Mouse (Mus musculus) intestine, embryonic 16.5 days (tissue): ENCODE data around the gene Rora. TPM values are rescaled to one million over a fixed set of nuclear protein-coding genes. Genes with fewer than 3 reads are reported as not detected.

Experiments
- ATAC-seq: fragments of 200-750 bp; cut with Nextera tagmentation; 2 replicates; pipeline ENCODE4 v1.8.0; 2017; ENCODE audit warnings: moderate TSS enrichment, moderate library complexity
- H3K27ac ChIP-seq: fragments of 300-500 bp; sonication (generic); 2 replicates; pipeline ENCODE4 v1.5.1; 2014; ENCODE audit warnings: mild to moderate bottlenecking, low read length
- H3K27me3 ChIP-seq: fragments of 300-500 bp; sonication (generic); replicated peaks from 2 replicates; pipeline ENCODE4 v1.6.1; 2014; ENCODE audit warnings: low read length, control low read depth, mixed read lengths; ENCODE audit not compliant: control insufficient read depth, insufficient read depth
- H3K36me3 ChIP-seq: fragments of 300-500 bp; sonication (generic); 2 replicates; pipeline ENCODE4 v1.6.1; 2014; ENCODE audit warnings: low read length, control low read depth; ENCODE audit not compliant: control insufficient read depth, insufficient read depth
- H3K4me1 ChIP-seq: fragments of 300-500 bp; sonication (generic); 2 replicates; pipeline ENCODE4 v1.6.1; 2014; ENCODE audit warnings: low read length, control low read depth, mixed read lengths; ENCODE audit not compliant: control insufficient read depth, insufficient read depth
- H3K4me2 ChIP-seq: fragments of 300-500 bp; sonication (generic); 2 replicates; pipeline ENCODE4 v1.6.1; 2014; ENCODE audit warnings: low read depth, low read length, control low read depth
- H3K4me3 ChIP-seq: fragments of 300-500 bp; sonication (generic); 2 replicates; pipeline ENCODE4 v1.5.1; 2014; ENCODE audit warnings: mild to moderate bottlenecking, low read length
- H3K9ac ChIP-seq: fragments of 300-500 bp; sonication (generic); 2 replicates; pipeline ENCODE4 v1.6.1; 2014; ENCODE audit warnings: low read depth, low read length
- H3K9me3 ChIP-seq: fragments of 300-500 bp; sonication (generic); 2 replicates; pipeline ENCODE4 v1.6.1; 2016; ENCODE audit warnings: low read length, control low read depth; ENCODE audit not compliant: control insufficient read depth
- WGBS: fragments of 180-500 bp; shearing (Covaris S2); extraction: QIAGEN DNeasy Blood & Tissue Kit; methylation state at CpG from one replicate; pipeline ENCODE4 v1.1.7; 2014; 5-methylcytosine and 5-hydroxymethylcytosine counted together
- polyA plus RNA-seq: library from polyadenylated mRNA; unstranded; fragments of >200 nt; fragmentation: Nextera tagmentation; extraction: Ambion mirVana; gene quantifications from 2 replicates; pipeline ENCODE4 v1.2.1, GENCODE M21; 2015

Gene Rora
- polyA plus RNA-seq, 1 experiment from 2014 or later = 4.5 TPM

DNA sequence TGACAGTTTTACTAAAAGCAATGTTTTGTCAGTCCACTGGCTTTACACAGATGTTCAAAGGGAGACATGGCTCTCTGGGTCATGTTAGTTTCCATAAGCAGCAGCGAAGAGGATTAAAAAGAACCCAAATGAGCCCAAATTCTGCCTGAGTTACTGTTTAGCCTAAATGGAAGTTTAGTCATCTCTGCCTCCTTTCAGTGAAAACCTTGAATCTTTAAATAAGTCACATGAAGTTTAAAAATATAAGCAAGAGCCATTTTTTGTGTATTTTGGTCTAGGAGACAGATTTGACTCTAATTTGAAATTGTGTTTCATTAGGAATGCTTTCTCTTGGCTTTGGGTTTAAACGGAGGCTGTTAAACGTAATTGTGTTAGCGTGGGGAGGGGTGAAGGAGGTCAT is 79.3 kb downstream of the Rora start:
- Histone ChIP-seq H3K9ac (no peak overlapping the region), H3K27ac (no peak overlapping the region), H3K9me3 (no peaks in the 10 kb centered on the region), H3K4me3 (no peak overlapping the region), H3K36me3 (no peaks in the 10 kb centered on the region), H3K27me3 (no peaks in the 10 kb centered on the region), H3K4me2 (no peak overlapping the region), H3K4me1 (no peaks in the 10 kb centered on the region)
- 83% methylated on average over 4 of the region's 4 CpGs for whole genome bisulfite sequencing
- no peak for ATAC-seq

DNA sequence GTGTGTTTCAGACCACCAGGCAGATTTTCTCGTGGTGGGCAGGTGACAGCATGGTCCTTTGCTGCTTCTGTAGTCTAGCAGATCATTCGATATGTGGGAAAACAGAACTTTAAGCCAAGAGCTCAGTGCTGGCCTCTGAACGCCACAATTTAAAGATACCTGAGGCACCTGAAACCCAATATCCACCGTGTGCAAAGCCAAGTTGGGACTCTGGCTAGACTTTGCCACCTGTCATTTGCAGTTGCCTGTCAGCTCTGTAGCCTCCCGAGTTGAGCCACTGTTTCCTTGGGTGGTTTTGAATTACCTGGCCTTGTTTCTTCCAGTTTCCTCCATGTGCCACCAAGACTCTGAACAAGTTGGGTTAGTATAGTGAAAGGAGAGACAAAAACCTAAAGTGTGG is 82.3 kb downstream of the Rora start:
- 84% methylated on average over 5 of the region's 5 CpGs for WGBS
- Histone ChIP-seq H3K9me3 (no peaks in the 10 kb centered on the region), H3K36me3 (no peaks in the 10 kb centered on the region), H3K4me1 (no peaks in the 10 kb centered on the region), H3K27ac (no peak overlapping the region), H3K4me2 (no peak overlapping the region), H3K9ac (no peak overlapping the region), H3K4me3 (no peak overlapping the region), H3K27me3 (no peaks in the 10 kb centered on the region)
- no peak for ATAC-seq

DNA sequence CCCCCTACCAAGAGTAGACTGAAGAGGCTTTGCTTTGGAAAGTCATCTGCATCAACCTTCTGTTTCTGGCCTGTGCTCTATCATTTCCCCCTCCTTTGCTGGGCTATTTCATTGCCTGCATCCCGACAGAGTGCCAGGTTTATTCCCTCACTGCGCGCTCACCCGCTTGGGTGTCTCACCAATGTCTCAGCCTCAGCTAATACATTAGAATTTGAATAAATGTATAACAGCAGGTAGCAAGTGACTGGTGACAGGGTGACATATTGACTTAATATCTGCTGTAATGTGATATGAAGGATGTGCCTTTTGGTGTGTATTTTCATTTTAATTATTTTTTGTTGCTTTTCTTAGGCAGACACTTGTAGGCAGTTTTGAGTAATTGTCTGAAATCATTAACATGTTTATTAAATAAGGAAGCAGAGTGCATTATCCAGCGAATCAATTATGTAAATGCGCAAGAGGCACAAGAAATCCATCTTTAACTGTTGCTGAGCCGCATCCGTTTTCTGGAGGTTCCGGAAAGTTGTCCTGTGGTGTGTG is 83.7 kb downstream of the Rora start:
- ATAC-seq = no peak

DNA sequence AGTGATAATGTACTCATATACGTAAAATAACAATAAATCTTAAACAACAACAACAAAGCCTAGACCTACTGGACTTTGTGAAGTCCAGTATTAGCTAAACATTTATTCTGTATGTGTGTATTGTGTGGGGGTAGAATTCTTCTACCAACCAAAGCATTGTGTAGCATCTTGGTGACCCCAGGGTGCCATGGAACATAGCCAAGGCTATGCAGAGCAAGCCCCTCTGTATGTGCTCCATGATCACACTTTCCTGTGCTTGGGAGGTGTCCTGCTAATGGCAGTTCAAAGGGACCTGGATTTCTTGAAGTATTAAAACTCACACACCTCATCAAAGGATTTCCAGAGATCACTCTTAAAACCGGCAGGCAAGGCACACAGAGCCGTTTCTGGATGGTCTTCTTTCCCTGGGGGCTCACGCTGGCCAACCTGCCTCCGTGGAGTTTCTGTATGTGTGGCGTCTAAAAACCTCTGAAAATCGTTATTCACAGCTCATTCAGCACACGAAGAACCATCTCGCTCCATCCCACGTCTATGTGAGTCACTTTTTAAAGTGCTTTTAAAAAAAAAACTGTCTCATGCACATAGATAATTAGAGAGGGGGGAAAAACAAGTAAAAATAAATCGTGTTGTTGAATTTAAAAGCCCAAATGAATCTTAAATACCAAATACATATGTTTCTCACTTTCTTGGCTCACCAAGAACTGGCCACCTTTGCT is 92.5 kb downstream of the Rora start:
- WGBS = 84% methylated on average over 11 of the region's 11 CpGs

More for the DNA sequence above, 83.7 kb downstream of the Rora start:
- H3K36me3 ChIP-seq = no peaks in the 10 kb centered on the region
- H3K4me2 ChIP-seq = no peak overlapping the region
- no peaks in the 10 kb centered on the region for H3K4me1 ChIP-seq
- H3K9ac ChIP-seq = no peak overlapping the region
- H3K9me3 ChIP-seq = no peaks in the 10 kb centered on the region
- no peaks in the 10 kb centered on the region for H3K27me3 ChIP-seq
- 79% methylated on average over 9 of the region's 9 CpGs for WGBS
- no peak overlapping the region for H3K4me3 ChIP-seq
- no peak overlapping the region for H3K27ac ChIP-seq

DNA sequence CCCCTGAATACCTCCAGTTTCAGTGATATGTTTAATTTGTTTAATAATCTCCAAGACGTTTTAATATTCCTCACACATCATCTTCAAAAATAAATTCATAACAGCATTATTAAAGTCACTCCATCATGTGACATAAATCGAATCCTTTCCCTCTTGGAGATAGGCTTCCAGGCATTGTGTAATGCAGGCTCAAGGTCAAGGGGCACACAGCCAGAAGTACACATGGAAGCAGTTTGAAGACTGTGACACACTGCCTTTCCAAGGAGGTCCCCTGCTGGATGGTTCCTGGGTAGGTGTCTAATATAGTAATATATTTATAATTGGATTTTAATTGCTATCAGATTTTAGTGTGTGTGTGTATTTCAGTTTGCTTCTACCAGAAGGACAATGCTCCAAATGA is 103.4 kb downstream of the Rora start:
- Histone ChIP-seq H3K9ac (no peak overlapping the region), H3K9me3 (no peaks in the 10 kb centered on the region), H3K4me2 (no peak overlapping the region), H3K27ac (no peak overlapping the region), H3K36me3 (no peaks in the 10 kb centered on the region), H3K4me3 (no peak overlapping the region), H3K4me1 (no peaks in the 10 kb centered on the region; the same call in 1 of the 2 replicates), H3K27me3 (no peaks in the 10 kb centered on the region)
- 44% methylated on average over 2 of the region's 2 CpGs for WGBS
- ATAC-seq = no peak

More for the DNA sequence above, 92.5 kb downstream of the Rora start:
- Histone ChIP-seq H3K4me1 (no peaks in the 10 kb centered on the region), H3K9me3 (no peaks in the 10 kb centered on the region), H3K36me3 (no peaks in the 10 kb centered on the region), H3K4me3 (no peak overlapping the region), H3K27ac (no peak overlapping the region), H3K4me2 (no peak overlapping the region), H3K27me3 (no peaks in the 10 kb centered on the region), H3K9ac (no peak overlapping the region)
- no peak for ATAC-seq

DNA sequence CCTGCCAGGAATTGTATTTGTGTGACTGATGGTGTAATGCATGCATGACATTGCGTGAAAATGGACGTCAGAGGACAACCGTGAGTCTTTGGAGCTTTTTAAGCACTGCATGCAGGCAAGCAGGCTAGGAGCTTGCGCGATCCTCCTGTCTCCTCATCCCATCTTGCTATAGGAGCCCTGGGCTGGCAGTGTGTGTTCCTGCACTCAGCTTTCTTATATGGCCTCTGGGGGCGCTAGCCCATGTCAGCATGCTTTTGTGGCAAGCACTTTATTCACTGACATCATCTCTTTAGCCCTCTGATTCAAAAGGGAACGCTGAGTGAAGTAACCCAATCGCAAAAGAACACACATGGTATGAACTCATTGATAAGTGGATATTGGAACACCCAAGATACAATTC is 105.7 kb downstream of the Rora start:
- Histone ChIP-seq H3K4me1 (no peaks in the 10 kb centered on the region; the same call in 1 of the 2 replicates), H3K9me3 (no peaks in the 10 kb centered on the region), H3K36me3 (no peaks in the 10 kb centered on the region), H3K9ac (no peak overlapping the region), H3K4me3 (no peak overlapping the region), H3K27ac (no peak overlapping the region), H3K4me2 (no peak overlapping the region), H3K27me3 (no peaks in the 10 kb centered on the region)
- no peak for ATAC-seq
- WGBS = 74% methylated on average over 8 of the region's 8 CpGs

DNA sequence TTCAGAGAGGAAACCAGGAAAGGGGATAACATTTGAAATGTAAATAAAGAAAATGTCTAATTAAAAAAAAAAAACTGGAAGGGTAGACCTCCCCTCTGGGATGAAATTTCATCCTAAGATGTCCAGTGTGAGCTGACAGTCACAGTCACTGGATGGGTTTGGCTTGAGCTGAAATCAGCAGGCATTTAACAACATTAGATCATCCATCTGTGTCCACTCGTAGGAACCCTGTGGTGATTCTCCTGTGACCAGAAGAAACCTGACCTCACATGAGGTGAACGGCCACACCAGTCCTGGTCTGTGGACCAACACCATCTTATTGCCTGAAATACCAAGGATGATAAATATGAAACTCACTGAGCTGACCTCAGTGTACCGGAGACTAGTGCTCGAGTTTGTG is 106.7 kb downstream of the Rora start:
- Histone ChIP-seq H3K4me1 (no peaks in the 10 kb centered on the region; the same call in 1 of the 2 replicates), H3K9ac (no peak overlapping the region), H3K27me3 (no peaks in the 10 kb centered on the region), H3K9me3 (no peaks in the 10 kb centered on the region), H3K36me3 (no peaks in the 10 kb centered on the region), H3K4me3 (no peak overlapping the region), H3K4me2 (no peak overlapping the region), H3K27ac (no peak overlapping the region)
- WGBS = 80% methylated on average over 4 of the region's 4 CpGs
- no peak for ATAC-seq

DNA sequence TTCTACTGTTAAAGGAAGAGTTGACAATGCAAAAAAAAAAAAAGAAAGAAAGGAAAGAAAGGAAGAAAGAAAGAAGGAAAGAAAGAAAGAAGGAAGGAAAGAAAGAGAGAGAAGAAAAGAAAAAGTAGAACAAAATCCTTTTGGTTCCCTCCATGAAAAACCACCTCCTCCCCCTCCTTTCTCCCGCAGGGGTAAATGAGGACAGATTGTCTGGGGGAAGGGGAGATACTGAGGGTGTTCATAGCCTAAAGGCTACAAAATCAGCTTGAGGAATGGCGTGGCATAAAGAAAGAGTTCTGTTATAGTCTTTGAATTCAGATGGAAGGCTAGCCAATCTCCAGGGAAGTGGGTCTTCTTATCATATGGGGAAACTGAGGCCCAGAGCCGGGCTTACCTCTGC is 107.3 kb downstream of the Rora start:
- no peaks in the 10 kb centered on the region; the same call in 1 of the 2 replicates for H3K4me1 ChIP-seq
- WGBS = 70% methylated on average over 3 of the region's 3 CpGs

DNA sequence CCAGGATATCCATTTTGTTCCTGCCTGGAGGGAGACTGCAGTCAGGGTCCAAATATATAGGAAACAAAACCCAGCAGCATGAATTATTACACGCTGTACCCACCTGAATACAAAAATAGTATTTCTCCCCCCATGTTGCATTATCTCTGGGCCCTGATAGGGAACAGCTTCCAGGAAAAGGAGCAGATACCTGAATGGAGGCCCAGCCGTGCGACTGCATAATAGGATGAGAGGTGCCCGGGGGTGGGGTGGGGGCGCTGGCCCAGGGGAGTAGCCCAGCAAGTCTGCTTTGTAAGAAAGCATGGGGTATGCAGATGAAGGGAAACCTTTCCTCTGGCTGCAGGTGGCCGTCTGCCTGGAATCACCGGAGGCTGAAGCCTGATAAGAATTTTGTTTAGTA is 108.1 kb downstream of the Rora start:
- no peak overlapping the region for H3K27ac ChIP-seq
- no peak overlapping the region for H3K4me2 ChIP-seq
- no peaks in the 10 kb centered on the region for H3K27me3 ChIP-seq
- 44% methylated on average over 7 of the region's 7 CpGs for WGBS
- no peak overlapping the region for H3K4me3 ChIP-seq
- H3K9me3 ChIP-seq = no peaks in the 10 kb centered on the region
- no peaks in the 10 kb centered on the region for H3K4me1 ChIP-seq
- no peak for ATAC-seq
- no peaks in the 10 kb centered on the region for H3K36me3 ChIP-seq
- H3K9ac ChIP-seq = no peak overlapping the region

More for the DNA sequence above, 107.3 kb downstream of the Rora start:
- no peak for ATAC-seq
- Histone ChIP-seq H3K9ac (no peak overlapping the region), H3K27me3 (no peaks in the 10 kb centered on the region), H3K36me3 (no peaks in the 10 kb centered on the region), H3K4me3 (no peak overlapping the region), H3K4me2 (no peak overlapping the region), H3K9me3 (no peaks in the 10 kb centered on the region), H3K27ac (no peak overlapping the region)
